Mouse (Mus musculus): ENCODE measurements at regions not wholly inside any gene's neighbourhood (a gene's known extent, or its start where the extent isn't known, plus 50 kb on each side); places are given as distances from the start of the nearest gene placed in this dataset.
A peak's percentile ranks its signal among the peaks of the same experiment; 100 is the strongest.

GRCm38 (mm10) chr17:87530162-87530817, 83.6 kb upstream of the Calm2 start:
- TF ChIP-seq SRF (IDR thresholded peaks at IDR 0.05; ENCODE audit: control insufficient read depth, insufficient read length, low read depth) (no peak), MAX (IDR thresholded peaks at IDR 0.05; ENCODE audit: low read depth) (no peak), MYOD1 (IDR thresholded peaks at IDR 0.05; ENCODE audit: control insufficient read depth in 1 of 3, insufficient read length in 2 of 3, low read depth in 2 of 3) (peak in 1 of 3 experiments; percentile 43), CEBPB (IDR thresholded peaks at IDR 0.05; ENCODE audit: insufficient read depth, poor library complexity, severe bottlenecking) (no peak), MYOG (IDR thresholded peaks at IDR 0.05; ENCODE audit: control insufficient read depth in 1 of 3, insufficient read depth in 1 of 3, insufficient read length in 2 of 3, low read depth in 2 of 3) (no peak)
- H3K27me3 ChIP-seq (ENCODE audit: control insufficient read depth, insufficient read depth, insufficient read length): no peaks in the 10 kb centered on the region
- H3K4me2 ChIP-seq (ENCODE audit: low read depth): peak overlapping the region; percentile 42
- no peaks in the 10 kb centered on the region for H3K36me3 ChIP-seq (ENCODE audit: control insufficient read depth, insufficient read depth)
- no peak overlapping the region for H3K4me3 ChIP-seq
- no peaks in the 10 kb centered on the region for H3K79me2 ChIP-seq (ENCODE audit: control insufficient read depth, insufficient read depth)
- H3ac ChIP-seq (ENCODE audit: control insufficient read depth, insufficient read length): no peak overlapping the region

GRCm38 (mm10) chr17:87530818-87531410, 84.2 kb upstream of the Calm2 start:
- no peaks in the 10 kb centered on the region for H3K27me3 ChIP-seq (ENCODE audit: control insufficient read depth, insufficient read depth, insufficient read length)
- no peaks in the 10 kb centered on the region for H3K36me3 ChIP-seq (ENCODE audit: control insufficient read depth, insufficient read depth)
- no peaks in the 10 kb centered on the region for H3K79me2 ChIP-seq (ENCODE audit: control insufficient read depth, insufficient read depth)
- H3K4me2 ChIP-seq (ENCODE audit: low read depth): peak overlapping the region; percentile 42
- no peak overlapping the region for H3ac ChIP-seq (ENCODE audit: control insufficient read depth, insufficient read length)
- TF ChIP-seq POLR2A (IDR thresholded peaks at IDR 0.05; ENCODE audit: insufficient read length, low read depth) (no peak), SRF (IDR thresholded peaks at IDR 0.05; ENCODE audit: control insufficient read depth, insufficient read length, low read depth) (no peak), MAX (IDR thresholded peaks at IDR 0.05; ENCODE audit: low read depth) (no peak), USF1 (IDR thresholded peaks at IDR 0.05; ENCODE audit: low read depth) (no peak), E2F4 (IDR thresholded peaks at IDR 0.05; ENCODE audit: insufficient read depth) (no peak), TCF12 (IDR thresholded peaks at IDR 0.05; ENCODE audit: insufficient read depth, poor library complexity, severe bottlenecking) (no peak), CEBPB (IDR thresholded peaks at IDR 0.05; ENCODE audit: insufficient read depth, poor library complexity, severe bottlenecking) (no peak), TCF3 (IDR thresholded peaks at IDR 0.05; ENCODE audit: insufficient read length, low read depth) (no peak)
- no peak overlapping the region for H3K4me3 ChIP-seq

GRCm38 (mm10) chr17:87531411-87532157, 84.8 kb upstream of the Calm2 start:
- H3K79me2 ChIP-seq (ENCODE audit: control insufficient read depth, insufficient read depth): no peaks in the 10 kb centered on the region
- no peaks in the 10 kb centered on the region for H3K27me3 ChIP-seq (ENCODE audit: control insufficient read depth, insufficient read depth, insufficient read length)
- H3K36me3 ChIP-seq (ENCODE audit: control insufficient read depth, insufficient read depth): no peaks in the 10 kb centered on the region
- TF ChIP-seq REST (IDR thresholded peaks at IDR 0.05; ENCODE audit: insufficient read depth, insufficient read length) (no peak), SRF (IDR thresholded peaks at IDR 0.05; ENCODE audit: control insufficient read depth, insufficient read length, low read depth) (no peak), POLR2AphosphoS2 (IDR thresholded peaks at IDR 0.05; ENCODE audit: insufficient read length, low read depth) (no peak), CEBPB (IDR thresholded peaks at IDR 0.05; ENCODE audit: insufficient read depth, poor library complexity, severe bottlenecking) (no peak), MYOD1 (IDR thresholded peaks at IDR 0.05; ENCODE audit: control insufficient read depth in 1 of 3, insufficient read length in 2 of 3, low read depth in 2 of 3) (no peak), TCF3 (IDR thresholded peaks at IDR 0.05; ENCODE audit: insufficient read length, low read depth) (no peak), USF1 (IDR thresholded peaks at IDR 0.05; ENCODE audit: low read depth) (no peak), POLR2A (IDR thresholded peaks at IDR 0.05; ENCODE audit: insufficient read length, low read depth) (no peak), MYOG (IDR thresholded peaks at IDR 0.05; ENCODE audit: control insufficient read depth in 1 of 3, insufficient read depth in 1 of 3, insufficient read length in 2 of 3, low read depth in 2 of 3) (no peak), TCF12 (IDR thresholded peaks at IDR 0.05; ENCODE audit: insufficient read depth, poor library complexity, severe bottlenecking) (no peak), E2F4 (IDR thresholded peaks at IDR 0.05; ENCODE audit: insufficient read depth) (no peak), MAX (IDR thresholded peaks at IDR 0.05; ENCODE audit: low read depth) (no peak)
- peak overlapping the region; percentile 42 for H3K4me2 ChIP-seq (ENCODE audit: low read depth)
- H3ac ChIP-seq (ENCODE audit: control insufficient read depth, insufficient read length): no peak overlapping the region
- no peak overlapping the region for H3K4me3 ChIP-seq

- Histone ChIP-seq H3K27me3 (ENCODE audit: control insufficient read depth, insufficient read depth, insufficient read length) (no peaks in the 10 kb centered on the region), H3K4me3 (no peak overlapping the region), H3ac (ENCODE audit: control insufficient read depth, insufficient read length) (no peak overlapping the region), H3K4me2 (ENCODE audit: low read depth) (no peak overlapping the region), H3K79me2 (ENCODE audit: control insufficient read depth, insufficient read depth) (no peaks in the 10 kb centered on the region), H3K36me3 (ENCODE audit: control insufficient read depth, insufficient read depth) (no peaks in the 10 kb centered on the region)
- TF ChIP-seq MYOG (IDR thresholded peaks at IDR 0.05; ENCODE audit: control insufficient read depth in 1 of 3, insufficient read depth in 1 of 3, insufficient read length in 2 of 3, low read depth in 2 of 3): no peak
- no peak for TF ChIP-seq REST (IDR thresholded peaks at IDR 0.05; ENCODE audit: insufficient read depth, insufficient read length)
- TF ChIP-seq CEBPB (IDR thresholded peaks at IDR 0.05; ENCODE audit: insufficient read depth, poor library complexity, severe bottlenecking): no peak
- TF ChIP-seq POLR2A (IDR thresholded peaks at IDR 0.05; ENCODE audit: insufficient read length, low read depth): no peak
- TF ChIP-seq TCF12 (IDR thresholded peaks at IDR 0.05; ENCODE audit: insufficient read depth, poor library complexity, severe bottlenecking): no peak
- no peak for TF ChIP-seq E2F4 (IDR thresholded peaks at IDR 0.05; ENCODE audit: insufficient read depth)
- no peak for TF ChIP-seq TCF3 (IDR thresholded peaks at IDR 0.05; ENCODE audit: insufficient read length, low read depth)
- no peak for TF ChIP-seq POLR2AphosphoS2 (IDR thresholded peaks at IDR 0.05; ENCODE audit: insufficient read length, low read depth)
- no peak for TF ChIP-seq SRF (IDR thresholded peaks at IDR 0.05; ENCODE audit: control insufficient read depth, insufficient read length, low read depth)
- no peak for TF ChIP-seq MYOD1 (IDR thresholded peaks at IDR 0.05; ENCODE audit: control insufficient read depth in 1 of 3, insufficient read length in 2 of 3, low read depth in 2 of 3)
- no peak for TF ChIP-seq MAX (IDR thresholded peaks at IDR 0.05; ENCODE audit: low read depth)
Observed at GRCm38 (mm10) chr17:87532158-87532545, 85.4 kb upstream of the Calm2 start.

Measured in myocyte (in vitro differentiated cells).